Mouse (Mus musculus) limb, embryonic 15.5 days (tissue): ENCODE measurements at regions not wholly inside any gene's neighbourhood (a gene's known extent, or its start where the extent isn't known, plus 50 kb on each side); places are given as distances from the start of the nearest gene placed in this dataset.

Source experiments
- ATAC-seq: fragments of 200-750 bp; cut with Nextera tagmentation; 2 replicates; pipeline ENCODE4 v1.8.0; 2017; ENCODE audit warnings: low read depth, moderate TSS enrichment; ENCODE audit not compliant: insufficient number of reproducible peaks, low FRiP score, low TSS enrichment
- H3K27ac ChIP-seq: fragments of 300-500 bp; sonication (generic); 2 replicates; pipeline ENCODE4 v1.5.1; 2015; ENCODE audit warnings: moderate library complexity, mild to moderate bottlenecking, inconsistent platforms
- H3K27me3 ChIP-seq: fragments of 300-500 bp; sonication (generic); 2 replicates; pipeline ENCODE4 v1.6.1; 2015; ENCODE audit warnings: inconsistent platforms
- H3K36me3 ChIP-seq: fragments of 300-500 bp; sonication (generic); 2 replicates; pipeline ENCODE4 v1.6.1; 2015; ENCODE audit warnings: inconsistent platforms
- H3K4me1 ChIP-seq: fragments of 300-500 bp; sonication (generic); 2 replicates; pipeline ENCODE4 v1.6.1; 2015; ENCODE audit warnings: inconsistent platforms
- H3K4me2 ChIP-seq: fragments of 300-500 bp; sonication (generic); 2 replicates; pipeline ENCODE4 v1.6.1; 2015; ENCODE audit warnings: mild to moderate bottlenecking, inconsistent platforms
- H3K4me3 ChIP-seq: fragments of 300-500 bp; sonication (generic); 2 replicates; pipeline ENCODE4 v1.5.1; 2015; ENCODE audit warnings: mild to moderate bottlenecking, inconsistent platforms
- H3K9ac ChIP-seq: fragments of 300-500 bp; sonication (generic); 2 replicates; pipeline ENCODE4 v1.6.1; 2015; ENCODE audit warnings: inconsistent platforms
- H3K9me3 ChIP-seq: fragments of 300-500 bp; sonication (generic); 2 replicates; pipeline ENCODE4 v1.6.1; 2016; ENCODE audit warnings: inconsistent platforms
- WGBS: fragments of 180-500 bp; shearing (Covaris S2); methylation state at CpG from one replicate; pipeline ENCODE4 v1.1.7; 2015; 5-methylcytosine and 5-hydroxymethylcytosine counted together

DNA sequence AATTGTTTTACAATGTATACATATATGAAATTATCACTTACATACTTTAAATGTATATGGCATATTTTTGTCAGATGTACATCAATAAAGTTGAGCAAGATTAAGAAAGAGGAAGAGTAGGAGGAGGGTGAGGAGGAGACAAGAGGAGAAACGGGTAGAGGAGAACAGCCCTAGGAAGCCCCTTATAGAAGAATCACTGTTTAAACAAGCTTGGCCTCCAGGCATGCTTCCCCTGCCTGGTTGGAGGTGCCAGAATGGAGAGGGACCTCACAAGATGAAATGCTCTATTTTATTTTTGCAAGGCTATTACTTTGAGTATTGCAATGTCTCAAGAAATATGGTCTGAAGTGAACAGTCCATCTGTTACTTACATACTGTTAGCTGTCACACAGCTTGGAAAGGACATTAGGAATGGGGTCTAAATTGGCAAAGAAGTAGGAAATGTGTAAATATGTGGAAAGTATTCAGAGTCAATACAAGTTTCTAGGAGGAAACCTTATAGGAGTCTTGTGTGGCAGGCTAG, 352.1 kb upstream of the Thbs1 start:
- 42% methylated on average over 1 of the region's 1 CpGs for WGBS
- H3K4me1 ChIP-seq: no peaks in the 10 kb centered on the region
- ATAC-seq: no peak
- no peaks in the 10 kb centered on the region for H3K36me3 ChIP-seq
- no peak overlapping the region for H3K9ac ChIP-seq
- H3K27me3 ChIP-seq: no peaks in the 10 kb centered on the region
- H3K4me2 ChIP-seq: no peak overlapping the region
- no peaks in the 10 kb centered on the region for H3K9me3 ChIP-seq
- no peak overlapping the region for H3K27ac ChIP-seq
- no peak overlapping the region for H3K4me3 ChIP-seq

DNA sequence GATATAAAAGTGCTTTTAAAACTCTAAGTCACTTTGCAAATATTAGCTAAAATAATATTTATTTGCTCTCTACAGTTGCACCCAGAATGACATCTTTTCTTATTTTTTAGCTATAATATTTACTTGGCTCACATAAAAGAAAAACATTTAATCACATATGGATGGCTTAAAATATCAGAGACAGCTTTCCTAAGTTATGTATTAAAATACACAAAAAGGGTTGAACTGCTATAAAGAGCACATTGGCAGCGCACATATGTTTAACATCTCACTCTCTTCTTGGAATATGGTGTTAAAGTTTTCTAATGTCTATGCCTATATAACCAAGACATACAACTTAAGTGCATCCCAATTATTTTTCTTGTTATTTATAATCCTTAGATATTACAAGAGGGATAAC, 348.0 kb upstream of the Thbs1 start:
- no peaks in the 10 kb centered on the region for H3K4me1 ChIP-seq
- no peak for ATAC-seq
- no peak overlapping the region for H3K9ac ChIP-seq
- WGBS: 69% methylated on average over 1 of the region's 1 CpGs
- H3K4me2 ChIP-seq: no peak overlapping the region
- H3K36me3 ChIP-seq: no peaks in the 10 kb centered on the region
- H3K9me3 ChIP-seq: no peaks in the 10 kb centered on the region
- H3K4me3 ChIP-seq: no peak overlapping the region
- no peaks in the 10 kb centered on the region for H3K27me3 ChIP-seq
- no peak overlapping the region for H3K27ac ChIP-seq

DNA sequence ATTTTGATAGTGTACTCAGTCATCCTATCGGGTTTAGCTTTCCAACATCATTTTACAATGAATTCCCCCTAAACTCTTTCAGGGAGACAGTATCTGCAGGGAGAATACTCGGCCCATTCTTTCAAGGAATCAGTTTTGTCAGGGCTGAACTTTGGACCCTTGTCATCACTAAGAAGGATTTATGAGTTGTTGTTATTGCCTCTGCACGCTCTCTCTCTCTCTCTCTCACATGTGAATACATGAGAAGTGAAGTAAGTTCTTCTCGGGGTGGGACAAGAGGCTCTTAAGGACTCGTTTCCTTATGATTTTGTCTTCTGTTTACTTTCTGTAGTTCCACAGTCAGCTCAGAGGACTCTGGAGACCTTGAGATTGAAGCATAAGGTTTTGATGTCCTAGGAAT, 346.1 kb upstream of the Thbs1 start:
- Histone ChIP-seq H3K4me2 (no peak overlapping the region), H3K27me3 (no peaks in the 10 kb centered on the region), H3K9ac (no peak overlapping the region), H3K36me3 (no peaks in the 10 kb centered on the region), H3K9me3 (no peaks in the 10 kb centered on the region), H3K4me3 (no peak overlapping the region), H3K27ac (no peak overlapping the region), H3K4me1 (0 out of 2 replicates have a peak, but pooled peaks cover 4% of the 10 kb centered on the region)
- WGBS: 53% methylated on average over 5 of the region's 5 CpGs
- no peak for ATAC-seq

DNA sequence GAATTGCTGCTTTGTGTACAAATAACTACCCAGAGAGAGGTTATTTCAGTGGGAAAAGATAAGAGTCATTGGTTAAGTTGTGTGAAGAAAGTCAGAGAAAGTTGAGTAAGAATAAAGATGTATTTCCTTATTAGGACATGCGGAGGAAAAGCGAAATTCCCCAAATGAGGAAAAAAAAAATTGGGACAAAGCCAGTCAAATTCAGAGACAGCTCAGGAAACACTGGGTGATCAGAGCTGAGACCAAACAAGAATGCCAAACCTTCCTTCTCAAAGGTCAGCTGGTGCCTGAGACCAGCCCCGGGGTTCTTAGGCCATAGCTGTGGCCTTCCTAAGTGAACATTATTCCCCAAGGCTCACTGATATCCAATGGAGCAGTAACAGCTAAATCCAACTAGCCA, 345.2 kb upstream of the Thbs1 start:
- Histone ChIP-seq H3K9me3 (no peaks in the 10 kb centered on the region), H3K4me3 (no peak overlapping the region), H3K27me3 (no peaks in the 10 kb centered on the region), H3K36me3 (no peaks in the 10 kb centered on the region), H3K4me1 (0 out of 2 replicates have a peak, but pooled peaks cover 4% of the 10 kb centered on the region), H3K4me2 (no peak overlapping the region), H3K27ac (no peak overlapping the region), H3K9ac (no peak overlapping the region)
- no peak for ATAC-seq
- 82% methylated on average over 3 of the region's 3 CpGs for WGBS

DNA sequence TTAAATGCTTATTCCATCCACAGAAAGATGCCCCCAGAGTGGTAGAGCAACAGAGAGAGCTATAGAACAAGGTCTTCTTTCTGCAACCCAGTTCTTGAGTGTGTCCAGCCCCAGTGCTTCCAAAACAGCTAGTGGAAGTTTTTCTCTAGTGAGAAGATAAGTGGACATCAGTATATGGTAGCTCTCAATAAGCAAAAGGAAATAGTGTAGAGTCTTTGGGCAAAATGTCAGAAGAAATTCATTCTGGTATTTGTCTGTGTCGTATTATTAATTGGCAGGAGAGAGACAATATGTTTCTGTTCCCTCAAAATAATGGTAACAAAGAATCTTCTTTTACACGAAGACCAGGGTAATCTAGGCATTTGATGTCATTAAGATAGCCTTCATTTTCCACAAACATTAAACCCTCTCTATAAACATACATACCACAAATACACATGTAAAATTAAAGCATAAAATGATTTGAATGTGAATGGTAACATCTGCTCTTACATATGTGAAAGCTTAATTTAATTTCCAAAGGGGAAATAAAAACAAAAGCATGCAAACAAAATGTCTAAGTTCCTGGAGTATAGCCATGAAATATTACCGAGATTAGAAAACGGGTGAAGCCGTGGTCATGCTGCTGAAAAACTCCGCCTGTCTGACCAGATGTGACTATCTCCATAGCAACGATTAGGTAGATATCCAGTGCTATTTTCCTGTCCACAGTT, 342.1 kb upstream of the Thbs1 start:
- no peak overlapping the region for H3K27ac ChIP-seq
- H3K4me2 ChIP-seq: no peak overlapping the region
- 0 out of 2 replicates have a peak, but pooled peaks cover 4% of the 10 kb centered on the region for H3K4me1 ChIP-seq
- no peaks in the 10 kb centered on the region for H3K27me3 ChIP-seq
- H3K36me3 ChIP-seq: no peaks in the 10 kb centered on the region
- no peak overlapping the region for H3K4me3 ChIP-seq
- H3K9me3 ChIP-seq: no peaks in the 10 kb centered on the region
- 52% methylated on average over 7 of the region's 7 CpGs for WGBS
- H3K9ac ChIP-seq: no peak overlapping the region
- no peak for ATAC-seq

DNA sequence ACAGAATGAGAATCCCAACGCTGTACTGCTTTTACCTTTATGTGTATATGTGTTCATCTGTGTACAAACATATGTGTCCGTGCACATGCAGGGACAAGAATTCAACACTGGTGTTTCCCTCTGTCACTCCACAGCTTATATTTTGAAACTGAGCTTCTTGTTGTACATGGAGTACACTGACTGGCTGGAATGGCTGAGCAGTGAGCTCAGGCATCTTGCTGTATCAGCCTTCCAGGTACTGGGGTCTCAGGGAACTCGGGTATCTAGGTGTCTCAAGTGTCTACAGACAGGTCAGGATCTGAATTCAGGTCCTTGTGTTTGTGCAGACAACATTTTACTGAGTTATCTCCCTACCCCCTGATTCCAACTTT, 341.6 kb upstream of the Thbs1 start:
- Histone ChIP-seq H3K27me3 (no peaks in the 10 kb centered on the region), H3K36me3 (no peaks in the 10 kb centered on the region), H3K4me2 (no peak overlapping the region), H3K27ac (no peak overlapping the region), H3K9me3 (no peaks in the 10 kb centered on the region), H3K4me3 (no peak overlapping the region), H3K9ac (no peak overlapping the region), H3K4me1 (0 out of 2 replicates have a peak, but pooled peaks cover 4% of the 10 kb centered on the region)
- no peak for ATAC-seq
- 70% methylated on average over 3 of the region's 3 CpGs for WGBS

DNA sequence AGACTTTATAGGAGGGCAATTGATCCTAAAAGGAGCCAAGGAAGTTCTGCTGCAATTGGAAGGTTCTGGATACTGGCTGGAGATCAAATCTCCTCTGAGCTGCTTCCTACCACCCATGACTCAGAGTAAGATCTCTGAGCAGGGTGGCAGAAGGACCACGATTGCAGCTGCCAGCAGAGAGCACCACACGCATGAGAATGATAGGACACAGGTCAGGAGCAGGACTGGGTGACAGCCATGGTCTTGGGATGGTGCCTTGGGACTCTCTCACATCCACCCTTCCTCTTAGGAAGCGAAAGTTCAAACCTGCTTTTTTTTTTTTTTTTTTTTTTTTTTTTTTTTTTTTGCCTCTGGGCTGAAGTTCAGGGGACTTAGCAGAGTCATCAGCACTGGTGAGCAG, 331.4 kb upstream of the Thbs1 start:
- H3K9ac ChIP-seq: no peak overlapping the region
- no peak overlapping the region for H3K4me3 ChIP-seq
- peaks cover 8% of the 10 kb centered on the region; the same call in 1 of the 2 replicates for H3K4me1 ChIP-seq
- no peaks in the 10 kb centered on the region for H3K36me3 ChIP-seq
- 91% methylated on average over 3 of the region's 3 CpGs for WGBS
- H3K4me2 ChIP-seq: no peak overlapping the region
- H3K27ac ChIP-seq: no peak overlapping the region
- H3K27me3 ChIP-seq: no peaks in the 10 kb centered on the region
- ATAC-seq: no peak
- no peaks in the 10 kb centered on the region for H3K9me3 ChIP-seq

DNA sequence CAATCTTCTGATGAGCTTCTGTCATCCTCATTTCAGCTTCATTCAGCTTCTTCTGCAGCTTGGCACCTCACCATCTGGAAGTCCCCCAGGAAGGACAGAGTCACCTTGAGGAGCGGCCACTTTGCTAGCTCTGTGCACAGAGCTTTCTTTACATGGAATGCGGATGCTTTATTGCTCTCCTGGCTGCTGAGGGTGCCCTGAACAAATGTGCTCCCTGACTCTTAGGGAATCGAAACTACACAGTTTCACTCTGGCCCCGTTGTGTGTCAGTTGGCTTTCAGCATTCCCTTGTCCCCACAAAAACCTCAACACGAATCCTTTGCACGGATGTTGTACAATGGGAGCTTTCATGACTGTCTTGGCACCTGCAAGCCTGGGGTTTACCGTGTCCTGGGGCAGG, 330.9 kb upstream of the Thbs1 start:
- peaks cover 8% of the 10 kb centered on the region; the same call in 1 of the 2 replicates for H3K4me1 ChIP-seq
- no peaks in the 10 kb centered on the region for H3K27me3 ChIP-seq
- ATAC-seq: no peak
- no peaks in the 10 kb centered on the region for H3K36me3 ChIP-seq
- 61% methylated on average over 7 of the region's 7 CpGs for WGBS
- H3K4me2 ChIP-seq: no peak overlapping the region
- H3K9ac ChIP-seq: no peak overlapping the region
- H3K9me3 ChIP-seq: no peaks in the 10 kb centered on the region
- H3K4me3 ChIP-seq: no peak overlapping the region
- no peak overlapping the region for H3K27ac ChIP-seq

DNA sequence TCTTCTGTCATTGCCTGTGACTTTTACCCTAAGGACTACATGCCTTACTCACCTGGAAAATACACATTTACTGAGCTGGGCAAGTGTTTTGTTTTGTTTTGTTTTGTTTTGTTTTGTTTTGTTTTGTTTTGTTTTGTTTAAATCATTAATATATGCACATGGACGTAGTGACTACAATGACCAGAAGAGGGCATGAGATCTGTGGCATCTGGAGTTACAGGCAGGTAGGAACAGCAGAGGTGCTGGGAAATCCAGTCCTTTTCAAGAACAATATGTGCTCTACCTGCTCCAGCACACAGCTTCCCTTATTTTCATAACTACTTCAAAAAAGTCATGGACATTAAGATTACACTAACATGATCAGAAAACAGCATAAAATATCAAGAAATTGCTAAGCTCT, 324.4 kb upstream of the Thbs1 start:
- 82% methylated on average over 1 of the region's 1 CpGs for WGBS
- no peaks in the 10 kb centered on the region for H3K4me1 ChIP-seq
- ATAC-seq: no peak
- no peaks in the 10 kb centered on the region for H3K9me3 ChIP-seq
- no peak overlapping the region for H3K4me2 ChIP-seq
- H3K9ac ChIP-seq: no peak overlapping the region
- H3K27me3 ChIP-seq: no peaks in the 10 kb centered on the region
- H3K4me3 ChIP-seq: no peak overlapping the region
- no peak overlapping the region for H3K27ac ChIP-seq
- no peaks in the 10 kb centered on the region for H3K36me3 ChIP-seq

DNA sequence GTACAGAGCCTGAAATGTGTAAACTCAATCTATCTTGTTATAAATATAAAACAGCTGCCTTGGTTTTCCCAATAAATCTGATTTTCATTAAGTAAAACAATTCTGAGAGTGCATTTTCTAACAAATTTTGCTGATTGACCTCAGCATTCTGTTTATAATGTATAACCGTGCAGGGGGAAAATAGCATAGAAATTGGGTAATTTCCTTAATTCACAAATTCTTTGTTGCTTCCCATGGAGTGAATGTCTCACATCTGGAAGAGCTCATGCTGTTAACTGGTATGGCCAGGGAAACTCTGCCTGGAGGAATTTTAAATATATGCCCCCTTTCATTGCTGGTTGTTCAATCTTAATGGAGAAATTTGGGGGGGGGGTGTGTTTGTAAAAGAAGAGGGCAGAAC, 317.4 kb upstream of the Thbs1 start:
- no peak for ATAC-seq

DNA sequence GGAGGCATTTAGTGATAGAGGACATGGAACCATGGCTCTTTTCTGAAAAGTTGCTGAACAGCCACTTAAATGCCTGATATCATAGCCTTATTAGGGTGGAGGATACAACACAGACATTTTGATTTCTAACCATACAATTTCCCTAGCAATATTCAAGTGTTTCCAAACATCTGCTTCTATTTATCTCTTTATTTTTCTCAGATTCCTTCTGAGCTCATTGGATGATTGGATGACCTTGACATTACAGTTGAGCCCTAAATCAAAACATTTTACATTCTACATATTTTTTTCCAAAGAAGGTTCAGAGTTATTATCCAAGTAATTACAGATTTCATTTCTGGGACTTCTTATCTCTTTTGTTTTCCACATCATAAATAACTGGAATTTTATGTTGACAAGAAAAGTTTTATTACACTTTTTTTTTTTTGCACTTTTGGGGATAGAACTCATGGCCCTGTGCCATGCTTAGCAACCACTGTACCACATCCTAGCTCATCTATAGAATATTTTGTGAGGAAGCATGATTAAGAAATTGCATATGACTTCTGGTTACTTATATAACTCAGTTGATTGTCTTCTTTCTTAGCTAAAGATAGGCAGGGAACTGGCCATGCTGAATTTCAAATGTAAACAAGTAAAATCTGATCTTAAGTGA, 309.6 kb upstream of the Thbs1 start:
- Histone ChIP-seq H3K4me2 (no peak overlapping the region), H3K36me3 (no peaks in the 10 kb centered on the region), H3K27me3 (no peaks in the 10 kb centered on the region), H3K27ac (no peak overlapping the region), H3K4me1 (no peaks in the 10 kb centered on the region), H3K9ac (no peak overlapping the region), H3K4me3 (no peak overlapping the region), H3K9me3 (no peaks in the 10 kb centered on the region)
- ATAC-seq: no peak

More for the DNA sequence above, 317.4 kb upstream of the Thbs1 start:
- Histone ChIP-seq H3K4me2 (no peak overlapping the region), H3K27ac (no peak overlapping the region), H3K27me3 (no peaks in the 10 kb centered on the region), H3K9ac (no peak overlapping the region), H3K9me3 (no peaks in the 10 kb centered on the region), H3K4me3 (no peak overlapping the region), H3K36me3 (no peaks in the 10 kb centered on the region), H3K4me1 (peaks cover 5% of the 10 kb centered on the region; the same call in 1 of the 2 replicates)
- 35% methylated on average over 1 of the region's 1 CpGs for WGBS

DNA sequence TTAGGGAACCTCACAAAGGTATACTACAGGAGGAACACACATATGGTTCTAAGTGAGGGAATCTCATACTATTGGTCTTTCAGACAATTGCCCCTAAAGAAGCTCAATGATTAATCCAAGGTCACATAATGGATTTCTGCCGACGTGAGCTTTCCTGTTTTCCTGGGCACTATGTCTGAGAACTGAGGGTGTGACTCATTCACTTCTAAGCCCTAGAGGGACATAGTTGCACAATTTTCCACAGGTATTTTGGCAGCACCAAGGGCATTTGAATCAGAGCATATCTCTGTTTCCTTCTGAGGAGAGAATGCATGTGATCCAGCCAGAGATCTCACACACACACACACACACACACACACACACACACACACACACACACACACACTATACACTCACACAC, 309.0 kb upstream of the Thbs1 start:
- 41% methylated on average over 2 of the region's 2 CpGs for WGBS
- H3K27ac ChIP-seq: no peak overlapping the region
- no peaks in the 10 kb centered on the region for H3K27me3 ChIP-seq
- no peaks in the 10 kb centered on the region for H3K9me3 ChIP-seq
- H3K4me3 ChIP-seq: no peak overlapping the region
- no peaks in the 10 kb centered on the region for H3K36me3 ChIP-seq
- H3K4me2 ChIP-seq: no peak overlapping the region
- no peak overlapping the region for H3K9ac ChIP-seq
- no peaks in the 10 kb centered on the region for H3K4me1 ChIP-seq
- no peak for ATAC-seq
